Mouse (Mus musculus): Measurements from ENCODE around the gene Rab5if. TPM values are rescaled to one million over a fixed set of nuclear protein-coding genes. Genes with fewer than 3 reads are reported as not detected.
"Not testable (repeated sequence)": the region's sequence is repeated elsewhere in the genome, so short reads cannot be mapped to it uniquely, and the experiment has no call there.

Rab5if gene
- polyA plus RNA-seq (2012; rRNA removed): 110 and 134 TPM in 2 replicates

DNA sequence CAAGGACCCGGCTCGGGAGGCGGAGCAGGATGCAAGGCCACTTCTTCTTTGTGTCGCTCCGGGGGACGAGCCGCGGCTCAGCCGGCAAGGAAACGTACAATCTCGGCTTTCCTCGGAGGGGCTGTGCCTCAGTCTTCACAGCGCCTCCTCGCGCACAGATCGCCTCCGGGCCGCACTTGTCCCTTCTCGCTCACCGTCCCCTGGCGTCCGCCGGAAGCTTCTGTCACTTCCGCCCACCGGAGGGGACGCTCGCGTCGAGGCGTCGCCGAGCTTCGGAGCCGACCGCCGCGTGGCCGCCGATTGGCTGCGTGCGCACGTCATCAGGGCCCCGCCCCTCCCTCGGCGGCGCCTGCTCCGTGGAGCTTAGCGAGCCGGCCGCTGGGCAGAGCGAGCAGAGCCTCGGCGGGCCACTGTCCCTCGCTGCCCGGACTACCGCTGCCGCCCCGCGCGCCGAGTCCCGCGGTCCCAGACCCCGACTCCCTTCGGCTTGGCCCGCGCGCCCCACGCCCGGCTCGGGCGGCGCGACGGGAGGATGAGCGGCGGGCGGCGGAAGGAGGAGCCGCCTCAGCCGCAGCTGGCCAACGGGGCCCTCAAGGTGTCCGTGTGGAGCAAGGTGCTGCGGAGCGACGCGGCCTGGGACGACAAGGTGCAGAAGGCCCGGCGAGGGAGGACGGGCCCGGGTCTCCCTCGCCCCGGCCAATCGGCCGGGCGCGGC lies at the start of gene Rab5if:
TSS of gene Rab5if (plus strand) at position 357 of the 715 bp plus-strand sequence.
- peak; percentile 94 for DNase-seq (ENCODE audit: low spot score)

DNA sequence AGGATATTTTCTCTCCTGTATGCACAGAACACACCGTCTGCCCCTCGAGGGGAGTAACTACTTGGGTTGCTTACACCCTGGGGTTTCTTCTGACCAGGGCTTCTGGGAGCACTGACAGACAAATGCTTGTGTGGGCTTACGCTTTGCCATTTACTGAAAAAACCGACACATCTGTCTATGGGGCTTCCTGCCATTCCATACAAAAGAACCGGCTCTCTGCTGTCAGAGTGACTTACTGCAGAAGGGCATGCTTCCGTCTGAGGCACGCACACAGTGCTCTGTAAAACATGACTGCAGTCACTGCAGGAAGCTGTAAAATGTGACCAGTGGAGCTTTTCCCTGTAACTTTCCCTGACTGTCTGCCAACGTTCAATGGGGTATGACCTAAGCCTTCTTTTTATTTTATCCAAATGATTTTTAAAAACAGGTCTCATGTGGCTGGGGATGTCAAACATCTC lies 48.6 kb upstream of the Rab5if start:
- no peak for DNase-seq (ENCODE audit: low spot score)

DNA sequence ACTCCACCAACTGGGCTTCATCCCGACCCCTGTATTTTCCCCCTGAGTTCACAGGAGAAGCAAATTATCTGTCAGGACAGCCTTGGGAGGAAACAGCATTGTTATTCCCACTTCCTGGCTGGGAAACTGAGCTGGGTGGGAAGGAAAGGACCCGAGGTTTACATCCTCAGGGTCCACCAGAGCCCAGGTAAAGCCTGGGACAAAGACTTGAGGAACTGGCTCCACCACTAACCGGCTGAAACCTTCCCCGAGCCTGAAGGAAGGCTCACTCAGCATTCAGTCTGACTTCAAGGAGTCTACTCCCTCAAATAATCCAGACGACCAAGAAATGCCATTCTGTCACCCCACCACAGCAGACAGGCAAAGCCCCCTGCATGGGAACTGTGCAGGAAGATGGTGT lies 48.0 kb upstream of the Rab5if start:
- DNase-seq (ENCODE audit: low spot score): no peak

DNA sequence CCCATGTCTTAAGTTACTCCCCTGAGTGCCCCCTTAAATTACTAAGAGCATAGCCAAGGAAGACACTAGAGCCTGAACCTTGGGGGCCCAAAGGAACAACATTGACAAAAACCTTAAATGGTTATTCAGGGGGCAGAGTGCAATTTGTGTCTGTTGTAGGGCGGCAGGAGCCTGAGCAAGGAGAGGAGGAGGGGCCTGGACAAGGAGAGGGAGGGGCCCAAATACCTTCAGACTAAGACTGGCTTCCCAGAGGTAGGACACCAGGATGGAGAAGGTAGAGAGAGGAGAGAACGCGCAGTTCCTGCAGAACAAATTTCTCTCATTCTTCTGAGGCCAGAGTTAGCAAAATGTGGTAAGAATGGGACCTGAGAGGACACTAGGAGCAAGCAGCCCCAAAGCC lies 47.5 kb upstream of the Rab5if start:
- DNase-seq (ENCODE audit: low spot score): no peak

DNA sequence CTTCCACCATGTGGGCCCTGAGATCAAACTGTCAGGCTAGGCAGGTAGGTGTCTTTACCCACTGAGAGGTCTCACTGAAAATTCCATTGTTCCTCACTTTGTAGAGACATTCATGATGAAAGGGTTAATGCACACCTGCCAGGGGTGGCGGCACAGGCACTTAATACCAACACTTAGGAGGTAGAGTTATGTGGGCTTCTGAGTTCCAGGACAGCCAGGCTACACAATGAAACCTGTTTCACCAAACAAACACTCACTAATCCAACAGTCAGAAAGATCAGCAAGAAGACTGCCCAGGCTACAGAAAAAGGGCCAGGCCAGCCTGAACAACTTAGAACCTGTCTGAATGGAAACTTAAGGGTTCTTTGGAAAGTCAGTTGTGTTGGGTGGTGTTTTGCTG lies 46.8 kb upstream of the Rab5if start:
- no peak for DNase-seq (ENCODE audit: low spot score)

DNA sequence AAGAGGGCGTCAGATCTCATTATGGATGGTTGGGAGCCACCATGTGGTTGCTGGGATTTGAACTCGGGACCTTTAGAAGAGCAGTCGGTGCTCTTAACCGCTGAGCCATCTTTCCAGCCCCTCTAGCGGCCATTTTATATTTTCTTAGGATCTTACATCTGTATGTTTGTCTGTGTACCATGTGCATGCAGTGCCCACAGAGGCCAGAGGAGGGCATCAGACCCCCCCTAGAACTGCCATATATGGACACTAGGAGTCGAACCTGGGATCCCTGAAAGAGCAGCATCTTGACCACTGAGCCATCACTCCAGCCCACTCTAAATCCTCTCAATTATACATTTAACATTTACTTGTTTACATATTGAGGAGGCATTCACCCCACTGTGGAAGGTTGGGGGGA lies 37.8 kb upstream of the Rab5if start:
- DNase-seq (ENCODE audit: low spot score): not testable (repeated sequence)

DNA sequence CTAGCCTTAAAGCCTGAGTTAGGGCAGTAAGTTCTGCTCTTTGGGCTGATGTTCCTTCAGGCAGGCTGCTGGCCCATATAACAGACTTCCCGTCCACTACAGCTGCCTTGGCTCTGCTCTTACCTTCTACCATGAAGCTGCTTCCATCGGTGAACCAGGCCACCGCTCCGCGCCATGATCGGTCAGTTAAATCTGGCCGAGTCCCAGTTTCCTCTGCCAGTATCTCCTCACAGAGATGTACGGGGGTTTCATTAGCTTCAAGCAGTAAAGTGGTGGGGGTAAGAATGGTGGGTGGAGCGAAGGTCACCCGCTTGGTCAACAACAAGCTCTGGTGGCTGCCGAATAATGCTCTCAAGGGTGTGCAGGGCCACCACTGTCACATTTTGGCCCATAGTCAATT lies 28.6 kb upstream of the Rab5if start:
- DNase-seq (ENCODE audit: low spot score): no peak

DNA sequence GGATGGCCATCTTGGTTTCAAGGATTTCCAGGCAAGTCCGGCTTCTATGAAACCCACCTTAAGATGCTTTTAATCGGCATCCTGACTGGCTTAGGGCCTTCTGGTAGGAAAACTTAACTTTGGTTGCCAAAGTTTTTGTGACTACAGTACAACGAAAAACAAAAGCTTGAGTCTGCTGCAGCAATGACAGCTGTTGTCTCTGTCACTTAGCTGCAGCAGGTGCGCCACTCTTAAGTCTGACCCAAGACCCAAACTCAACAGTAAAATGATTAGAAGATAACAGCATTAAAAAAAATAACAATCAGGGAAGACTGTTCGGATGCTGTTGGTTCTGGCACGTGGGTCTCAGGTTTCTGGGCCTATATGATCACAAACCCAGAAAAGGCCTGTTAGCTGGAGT lies 24.1 kb upstream of the Rab5if start:
- DNase-seq (ENCODE audit: low spot score): no peak

DNA sequence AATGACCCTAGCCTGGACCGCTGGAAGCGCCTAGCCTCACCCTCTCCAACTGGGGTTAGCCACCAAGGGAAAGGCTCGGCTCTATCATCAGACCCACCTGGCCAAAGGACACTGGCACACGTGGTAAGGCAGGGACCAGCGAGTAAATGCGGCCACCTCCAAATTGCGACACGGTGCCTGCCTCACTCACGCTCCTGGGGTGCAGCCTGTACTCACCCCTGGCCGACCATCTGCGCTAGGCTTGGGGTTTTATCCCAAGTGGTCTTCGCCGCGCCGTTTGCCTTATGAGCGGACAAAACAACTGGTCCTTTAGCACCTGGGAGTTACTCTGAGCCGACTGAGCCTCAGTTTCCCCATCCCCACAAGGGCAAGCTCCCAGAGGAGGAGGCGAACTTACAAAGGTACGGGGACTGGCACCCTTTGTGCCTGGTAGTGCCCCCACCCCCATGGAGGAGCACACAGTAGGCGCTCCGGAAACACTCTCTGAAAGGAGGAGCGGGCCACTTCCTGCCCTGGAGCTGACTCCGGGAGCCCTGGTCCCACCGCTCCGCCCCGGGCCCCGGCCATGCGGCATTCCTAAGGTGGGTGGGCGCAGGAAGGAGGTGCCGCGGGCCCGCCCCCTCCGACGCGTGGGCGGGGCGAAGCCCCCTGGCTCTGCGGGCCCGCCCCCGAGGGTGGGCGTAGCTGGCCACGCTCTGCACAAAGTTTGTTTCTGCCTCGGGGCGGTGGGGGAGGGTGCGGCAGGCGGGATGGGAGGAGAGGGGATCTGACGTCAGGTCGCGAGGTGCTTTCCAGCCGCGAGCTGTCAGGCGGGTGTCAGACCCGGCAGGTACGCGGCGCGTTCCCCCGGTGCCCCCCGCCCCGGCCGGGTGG lies 23.4 kb upstream of the Rab5if start, which contains the start of gene Tgif2:
TSS of gene Tgif2 (plus strand) at position 689 of the 873 bp plus-strand sequence.
- DNase-seq (ENCODE audit: low spot score): peak; percentile 31

DNA sequence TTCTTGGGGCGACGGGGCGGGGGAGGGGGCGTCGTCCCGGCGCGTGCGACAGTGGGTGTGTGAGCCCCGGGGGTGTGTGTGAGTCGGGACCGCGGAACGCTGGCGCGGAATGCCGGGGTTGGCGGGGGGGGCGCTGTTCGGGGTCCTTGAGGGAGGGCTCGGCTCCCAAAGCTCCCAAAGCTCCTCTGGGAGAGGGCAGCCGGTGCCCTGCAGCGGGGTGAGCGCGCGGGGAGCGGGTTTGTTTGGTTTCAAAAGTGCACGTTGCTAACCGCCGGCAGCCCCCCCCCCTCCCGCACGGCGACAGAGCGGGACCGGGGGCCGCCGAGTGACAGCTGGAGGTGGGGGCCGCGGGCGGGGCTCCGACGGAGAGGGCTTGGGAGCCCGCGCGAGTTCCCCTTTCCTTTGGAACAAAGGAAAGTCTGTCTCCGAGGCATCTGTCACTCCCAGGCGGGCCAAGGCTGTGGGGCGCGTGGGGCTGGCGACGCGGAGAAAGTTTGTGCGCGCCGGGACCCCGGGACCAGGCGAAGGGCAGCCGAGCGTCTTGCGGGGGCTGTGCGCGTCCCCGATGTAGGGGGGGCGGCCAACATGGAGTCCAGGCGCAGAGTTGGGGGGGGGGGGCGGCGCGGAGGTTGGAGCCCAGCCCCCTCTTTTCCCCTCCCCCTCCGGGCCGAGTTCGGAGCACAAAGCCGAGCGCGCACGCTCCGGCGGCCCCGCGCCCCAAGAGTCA lies 22.5 kb upstream of the Rab5if start:
- peak; percentile 25 for DNase-seq (ENCODE audit: low spot score)

DNA sequence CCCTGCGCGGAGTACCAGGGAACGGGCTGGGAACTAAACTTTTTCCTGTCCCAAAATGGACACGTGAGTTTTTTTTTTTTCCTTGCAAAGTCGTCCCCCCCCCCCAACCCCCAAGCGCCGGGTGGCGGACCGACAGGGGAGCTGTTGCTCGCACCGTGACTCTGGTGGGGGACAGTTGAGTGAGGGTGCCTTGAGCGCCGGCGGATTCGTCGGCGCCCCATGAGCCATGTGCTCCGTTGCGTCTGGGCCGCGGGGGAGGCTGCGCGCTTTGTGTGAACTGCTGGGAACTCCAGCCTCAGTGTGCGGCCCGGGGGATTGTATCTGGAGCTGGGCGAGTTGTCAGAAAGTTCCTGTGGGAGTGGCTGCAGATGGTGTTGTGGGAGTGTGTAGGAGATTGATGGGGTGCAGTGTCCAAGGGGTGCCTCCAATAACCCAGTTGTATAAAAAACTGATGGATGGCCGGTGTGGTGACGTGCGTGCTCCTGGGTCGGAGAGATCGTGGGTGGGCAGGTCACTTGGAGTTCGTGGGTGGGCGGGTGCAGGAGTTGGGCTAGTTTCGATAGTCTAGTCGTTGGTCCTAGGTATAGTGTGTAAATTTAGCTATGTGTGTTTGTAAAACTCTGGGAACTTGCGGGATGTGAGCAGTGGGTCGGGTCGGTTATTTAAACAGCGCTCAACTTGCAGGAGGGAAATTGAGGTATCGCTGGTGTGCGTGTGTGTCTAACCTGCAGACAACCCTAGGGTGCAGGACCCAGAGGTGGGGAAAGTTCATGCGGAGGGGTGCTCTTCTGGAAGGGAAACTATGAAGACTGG lies 21.7 kb upstream of the Rab5if start:
- peak; percentile 33 for DNase-seq (ENCODE audit: low spot score)

DNA sequence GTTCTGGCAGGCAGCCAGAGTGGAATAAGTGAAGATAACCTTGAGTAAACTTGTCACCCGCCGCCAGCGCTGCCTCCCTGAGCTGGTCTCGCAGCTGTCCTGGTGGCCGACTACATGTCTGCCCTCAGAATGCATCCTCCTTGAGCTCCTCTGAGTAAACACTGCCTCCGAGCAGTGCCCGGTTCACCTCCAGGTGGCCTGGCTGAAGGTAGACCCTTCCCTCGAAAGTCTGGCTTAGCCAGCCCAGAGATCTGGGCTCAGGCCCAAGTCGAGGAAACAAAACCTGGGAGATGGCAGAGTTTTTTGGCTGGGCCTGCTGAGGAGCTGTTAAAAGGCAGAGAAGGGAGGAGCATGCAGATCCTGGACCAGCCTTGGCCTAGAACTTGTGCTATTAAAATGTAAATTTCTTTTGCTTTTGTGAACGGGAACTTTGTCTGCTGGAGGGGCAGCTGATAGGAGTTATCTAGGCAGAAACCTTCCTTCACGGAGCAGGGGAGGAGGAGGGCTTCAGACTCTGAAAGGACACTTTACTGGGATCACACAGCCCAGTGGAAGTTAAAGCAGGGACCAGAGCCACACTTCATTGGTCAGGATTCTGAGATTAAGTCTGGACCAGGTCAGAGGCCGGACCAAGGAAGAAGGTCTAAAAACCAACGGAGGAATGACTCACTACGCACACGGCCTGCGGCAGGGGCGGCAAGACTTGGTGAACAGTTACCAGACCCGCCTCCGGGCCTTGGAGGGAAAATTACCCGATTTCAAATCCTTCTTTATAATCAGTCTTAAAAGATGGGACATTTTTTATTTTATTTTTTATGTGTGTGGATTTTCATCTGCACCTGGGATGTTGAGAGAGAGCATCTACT lies 20.9 kb upstream of the Rab5if start:
- peak; percentile 28 for DNase-seq (ENCODE audit: low spot score)

DNA sequence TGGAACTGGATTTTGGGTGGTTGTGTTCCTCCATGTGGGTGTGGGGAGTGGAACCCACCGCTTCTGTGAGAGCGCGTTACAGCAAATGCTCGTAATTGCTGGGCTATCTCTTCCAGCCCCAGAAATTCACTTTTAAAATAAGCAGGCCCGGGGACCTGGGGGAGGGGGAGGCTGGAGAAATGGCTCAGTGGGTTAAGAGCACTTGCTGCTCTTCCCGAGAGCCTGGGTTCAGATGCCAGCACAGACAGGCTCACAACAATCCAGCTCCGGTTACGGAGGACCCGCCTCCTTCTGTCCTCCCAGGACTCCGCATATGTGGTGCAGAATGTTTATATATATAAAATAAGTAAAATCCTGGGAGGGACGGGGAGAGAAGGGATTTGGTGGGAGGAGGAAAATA lies 20.2 kb upstream of the Rab5if start:
- no peak for DNase-seq (ENCODE audit: low spot score)

DNA sequence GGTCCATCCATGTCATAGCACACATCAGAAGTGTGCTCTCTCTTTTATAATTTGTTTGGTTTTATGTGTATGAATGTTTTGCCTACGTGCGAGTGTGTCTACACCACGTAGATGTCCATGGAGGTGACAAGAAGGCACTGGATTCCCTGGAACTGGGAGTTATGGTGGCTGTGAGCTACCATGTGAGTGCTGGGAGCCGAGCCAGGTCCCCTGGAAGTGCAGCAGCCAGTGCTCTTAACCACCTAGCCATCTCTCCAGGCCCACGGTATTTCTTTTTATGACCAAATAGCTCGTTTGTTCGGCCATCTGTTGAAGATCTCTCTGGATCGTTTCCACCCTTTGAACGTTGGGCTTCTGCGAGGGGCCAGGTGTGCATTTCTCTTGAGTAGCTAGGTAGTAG lies 19.6 kb upstream of the Rab5if start:
- DNase-seq (ENCODE audit: low spot score): no peak

DNA sequence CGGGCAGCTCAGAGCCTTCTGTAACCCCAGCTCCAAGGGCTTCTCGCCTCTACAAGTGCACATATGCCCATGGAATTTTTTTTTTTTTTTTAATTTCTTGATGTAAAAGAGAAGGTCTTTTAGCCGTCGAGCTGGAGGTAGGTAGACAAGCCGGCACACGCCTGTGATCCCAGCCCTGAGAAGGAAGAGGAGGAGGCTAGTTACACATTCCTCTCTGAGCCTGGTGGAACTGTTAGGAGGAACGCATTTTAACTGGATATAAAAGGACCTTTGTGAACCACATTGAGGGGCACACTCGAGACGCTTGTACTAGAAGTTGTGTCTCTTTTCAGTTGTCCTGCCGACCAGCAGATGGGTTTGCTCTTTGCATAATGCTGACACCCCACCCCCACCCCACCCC lies 18.2 kb upstream of the Rab5if start:
- DNase-seq (ENCODE audit: low spot score): no peak

DNA sequence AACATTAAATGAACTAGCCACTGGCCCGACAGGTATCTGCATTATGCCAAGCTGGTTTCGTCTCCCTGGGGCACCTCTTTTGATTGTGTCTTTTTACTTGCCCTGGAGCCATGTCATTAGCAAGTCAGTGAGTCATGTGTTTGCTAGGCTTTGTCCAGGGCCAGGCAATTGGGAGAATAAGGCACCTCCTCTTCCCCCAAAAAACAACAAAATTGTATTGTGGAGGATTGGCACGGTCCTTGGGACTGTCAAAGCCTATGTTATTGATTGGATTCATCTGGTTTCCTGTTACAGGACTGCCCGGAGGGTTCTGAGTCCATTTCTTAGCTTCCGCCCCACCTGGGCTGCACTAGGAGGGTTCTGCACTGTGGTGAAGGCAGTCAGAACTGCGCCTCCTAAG lies 15.3 kb upstream of the Rab5if start:
- DNase-seq (ENCODE audit: low spot score): no peak

DNA sequence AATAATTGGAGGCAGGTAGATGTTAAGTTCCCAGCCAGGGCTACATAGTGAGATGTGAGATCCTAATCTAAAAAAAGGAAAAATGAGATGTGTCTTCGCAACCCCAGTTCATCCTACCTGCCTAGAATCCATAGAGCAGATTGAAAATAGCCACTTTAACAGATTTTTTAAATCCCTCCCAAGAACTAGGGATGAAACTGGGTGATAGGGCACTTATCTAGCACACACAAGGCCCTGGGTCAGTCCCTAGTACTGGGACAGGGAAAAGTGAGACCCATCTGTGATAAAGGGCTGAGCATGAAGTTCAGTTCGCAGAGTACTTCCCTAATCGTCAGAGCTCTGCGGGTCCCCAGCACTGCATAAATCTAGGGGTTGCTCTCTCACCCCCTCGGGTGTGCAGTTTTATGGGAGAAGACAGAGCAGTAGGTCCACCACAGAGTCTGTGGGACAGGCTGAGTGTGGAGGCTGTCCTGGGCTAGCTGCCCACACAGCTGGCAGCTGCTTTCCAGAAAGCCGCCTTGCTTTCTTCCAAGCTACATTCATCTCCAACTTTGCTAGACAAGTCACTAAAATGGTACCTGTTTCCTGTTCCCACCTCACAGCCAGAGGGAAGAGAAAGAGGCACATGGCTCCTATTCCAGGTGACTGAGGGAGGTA lies 14.3 kb upstream of the Rab5if start:
- no peak for DNase-seq (ENCODE audit: low spot score)

DNA sequence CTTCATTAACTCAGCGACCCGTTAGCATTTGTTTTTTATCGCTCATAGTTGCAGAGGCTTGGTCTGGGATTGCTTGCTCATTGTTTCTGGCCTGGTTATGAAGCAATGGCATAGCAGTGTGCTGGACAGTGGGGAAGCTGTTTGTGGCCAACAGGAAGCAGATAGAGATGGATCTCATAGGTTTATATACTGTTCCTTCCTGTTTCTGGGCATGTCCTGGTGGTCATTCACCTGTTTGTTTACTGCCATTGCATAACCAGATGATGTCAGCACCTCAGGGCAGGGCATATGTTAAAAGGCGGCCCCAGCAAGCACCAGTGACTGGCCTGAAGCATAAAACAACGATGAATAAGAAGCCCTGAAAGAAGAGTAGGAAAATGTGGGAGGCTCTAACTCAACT lies 12.4 kb upstream of the Rab5if start:
- DNase-seq (ENCODE audit: low spot score): no peak

DNA sequence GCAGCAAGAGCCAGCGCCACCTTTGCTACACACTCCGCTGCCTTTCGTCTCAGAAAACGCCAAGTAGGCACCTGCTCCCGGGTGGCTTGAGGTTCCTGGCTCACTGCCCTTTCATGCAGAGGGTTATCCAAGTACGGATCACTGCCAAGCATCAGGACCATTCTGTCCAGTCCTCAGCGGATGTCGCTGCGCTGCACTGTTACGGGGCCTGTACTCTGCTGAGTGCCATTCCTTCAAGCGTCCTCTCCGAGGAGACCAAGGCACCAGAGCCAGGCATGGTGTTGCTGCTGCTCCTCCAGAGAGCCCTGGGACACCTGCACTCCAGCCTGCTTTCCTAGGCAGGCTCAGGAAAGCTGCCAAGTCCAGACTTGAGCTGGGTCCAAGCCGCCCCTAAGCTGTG lies 9.3 kb upstream of the Rab5if start:
- not testable (repeated sequence) for DNase-seq (ENCODE audit: low spot score)

Data from urinary bladder, adult 2 months (tissue).